Mouse (Mus musculus) brain, adult 2 months (tissue): ENCODE measurements at regions not wholly inside any gene's neighbourhood (a gene's known extent, or its start where the extent isn't known, plus 50 kb on each side); places are given as distances from the start of the nearest gene placed in this dataset.

Source experiments
- DNase-seq: peaks from one replicate; pipeline ENCODE4 v3.0.0; 2011; ENCODE audit warnings: low read depth, low spot score

DNA sequence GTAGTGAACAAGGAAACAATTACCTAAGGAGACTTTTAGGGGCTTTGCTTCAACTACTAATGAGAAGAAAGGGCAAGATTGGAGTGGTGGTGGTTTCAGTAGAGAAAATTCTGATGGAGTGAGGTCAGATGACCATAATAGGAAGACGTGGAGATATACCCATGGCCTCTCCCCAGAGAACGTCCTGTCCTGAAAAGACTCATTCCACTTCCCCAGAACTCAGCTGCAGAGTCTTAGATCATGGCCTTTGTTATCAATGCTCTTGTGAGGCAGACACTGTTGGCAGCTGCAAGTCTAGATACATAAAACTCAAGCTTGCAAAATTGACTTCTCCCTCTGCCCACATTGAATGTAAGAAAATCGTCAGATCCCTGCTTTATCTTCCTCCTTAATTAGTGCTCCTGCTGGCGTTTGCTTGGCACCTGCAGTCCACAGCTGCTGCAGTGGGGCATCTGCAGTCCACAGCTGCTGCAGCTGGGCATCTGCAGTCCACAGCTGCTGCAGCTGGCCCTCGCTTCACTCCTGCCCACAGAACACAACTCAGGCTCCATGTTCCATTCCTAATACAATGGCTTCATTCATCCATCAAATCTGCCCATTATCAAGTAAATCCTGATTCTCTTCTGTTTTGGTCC, 162.5 kb downstream of the Cxcl12 start:
- DNase-seq, result no peak

DNA sequence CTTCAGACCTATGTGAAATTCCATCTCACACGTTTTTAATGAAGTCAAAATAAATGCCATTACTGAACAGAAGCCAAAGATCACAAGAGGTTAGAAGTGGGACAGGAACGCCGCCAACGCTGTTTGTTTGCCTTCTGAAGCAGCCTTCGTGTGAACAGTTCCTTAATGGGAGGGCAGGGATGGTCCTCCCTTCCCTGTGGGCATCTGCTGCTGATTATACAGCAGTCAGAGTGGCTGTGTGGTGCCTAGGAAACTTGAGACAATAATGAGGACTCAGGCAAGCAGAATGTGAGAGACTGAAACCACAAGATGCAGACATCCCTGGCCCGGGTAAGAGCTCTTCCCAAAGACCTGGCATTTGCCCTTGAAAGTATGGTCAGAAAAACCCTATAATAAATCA, 164.3 kb downstream of the Cxcl12 start:
- DNase-seq, result no peak

DNA sequence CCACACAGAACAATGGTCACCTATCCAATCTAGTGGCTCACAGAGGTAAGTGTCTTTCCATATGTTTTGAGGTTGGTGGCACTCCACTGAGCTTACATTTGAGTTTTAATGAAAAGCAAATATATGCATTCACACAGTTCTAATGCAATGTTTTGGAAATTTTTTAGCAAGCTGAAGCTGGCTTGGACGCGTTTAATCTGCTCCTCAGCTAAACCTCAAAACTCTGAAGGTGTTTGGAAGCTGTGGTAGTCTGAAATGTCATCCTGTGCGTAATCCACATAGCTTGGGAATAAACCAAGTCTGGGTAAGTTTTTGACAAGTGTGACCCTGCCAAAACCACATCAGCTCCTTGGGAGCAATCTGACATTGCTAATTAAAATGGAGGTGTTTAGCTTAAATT, 173.8 kb downstream of the Cxcl12 start:
- DNase-seq, result peak; percentile 52

DNA sequence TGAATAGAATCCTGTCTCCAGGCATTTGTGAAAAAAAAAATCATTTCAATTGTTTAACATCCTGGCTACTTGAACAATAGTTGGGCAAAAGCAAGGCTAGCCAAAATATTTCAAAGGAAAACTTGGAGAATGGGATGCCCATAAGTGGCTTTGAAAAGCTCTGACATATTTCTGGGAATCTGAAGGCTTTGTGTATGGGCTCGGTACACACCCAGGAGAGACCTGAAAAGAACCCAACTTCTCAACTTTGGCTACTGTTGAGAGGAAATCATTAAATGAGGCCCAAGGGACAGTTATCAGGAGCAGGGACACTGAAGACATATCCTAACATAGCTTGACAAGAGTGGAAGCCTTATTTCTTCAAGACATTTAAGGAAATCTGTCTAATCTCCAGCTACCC, 179.0 kb downstream of the Cxcl12 start:
- DNase-seq, result no peak

DNA sequence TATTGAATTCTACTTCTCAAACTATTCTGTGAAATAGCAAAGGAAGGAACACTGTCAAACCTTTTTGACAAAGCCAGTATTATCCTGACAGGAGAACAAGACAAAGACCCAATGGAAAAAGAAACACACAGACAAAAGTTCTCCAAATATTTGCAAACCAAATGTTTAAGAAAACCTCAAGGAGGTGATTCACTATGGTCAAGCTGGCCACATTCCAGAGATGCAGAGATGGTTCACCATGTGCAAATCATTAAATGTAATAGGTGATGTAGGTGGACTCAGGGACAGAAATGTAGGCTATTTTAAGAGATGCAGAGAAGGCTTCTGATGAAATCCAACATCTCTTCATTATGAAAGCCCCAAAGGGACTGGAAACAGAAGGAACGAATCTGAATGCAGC, 183.5 kb downstream of the Cxcl12 start:
- DNase-seq, result no peak

DNA sequence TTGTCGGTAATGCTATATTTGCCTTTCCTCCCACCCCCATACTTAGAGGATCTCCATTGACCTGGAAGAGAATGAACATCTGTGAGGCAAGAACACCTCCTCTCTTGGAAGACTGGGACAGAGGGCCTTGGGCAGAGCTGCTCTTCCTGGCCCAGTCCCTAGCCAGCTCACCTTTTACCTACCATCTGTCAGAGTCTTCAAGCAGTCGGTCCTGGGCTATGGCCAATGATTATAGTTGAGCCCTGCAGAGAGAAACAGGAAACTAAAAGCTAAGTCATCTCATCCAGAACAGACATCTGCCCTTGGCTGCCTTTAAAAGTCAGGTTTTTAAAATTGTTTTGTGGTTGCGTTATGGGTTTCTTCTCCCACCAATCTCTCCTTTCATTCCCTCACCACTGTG, 184.8 kb downstream of the Cxcl12 start:
- peak; percentile 7 for DNase-seq

DNA sequence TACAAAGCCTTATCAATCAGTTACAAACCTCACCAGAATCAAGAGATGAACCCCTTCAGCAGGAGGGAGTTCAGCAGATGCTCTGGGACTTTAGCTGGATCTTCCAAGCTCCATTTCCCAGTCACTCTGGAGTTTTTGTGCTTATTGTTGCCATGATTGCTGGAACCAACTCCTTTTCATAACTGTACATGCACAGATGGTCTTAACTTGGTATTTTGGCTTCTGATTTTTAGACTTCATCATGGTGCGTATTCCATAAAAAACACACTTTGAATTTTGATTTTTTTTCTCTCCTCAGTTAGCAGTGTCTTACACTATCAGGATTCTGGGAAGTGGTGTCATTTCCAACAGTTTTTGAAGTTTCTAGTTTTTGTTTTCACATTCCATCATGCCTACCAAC, 187.8 kb downstream of the Cxcl12 start:
- peak; percentile 55 for DNase-seq

DNA sequence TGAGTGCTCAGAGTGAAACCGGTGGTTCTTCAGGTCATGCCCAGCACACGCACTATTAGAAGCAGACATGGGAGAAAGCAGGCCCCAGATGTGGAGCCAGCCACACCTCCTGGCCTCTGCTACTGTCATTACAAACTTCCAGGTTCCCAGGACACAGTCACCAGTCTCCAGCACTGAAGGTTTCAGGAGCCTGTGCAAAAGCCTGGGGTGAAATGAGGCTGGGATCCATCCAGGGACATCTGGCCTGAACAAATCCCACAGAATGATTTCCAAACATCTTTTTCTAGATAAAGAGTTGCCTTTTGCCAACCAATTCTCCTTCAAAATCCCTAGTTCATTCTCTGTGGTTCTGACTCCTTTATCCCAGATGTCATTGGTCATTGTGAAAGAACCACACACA, 191.1 kb downstream of the Cxcl12 start:
- no peak for DNase-seq

DNA sequence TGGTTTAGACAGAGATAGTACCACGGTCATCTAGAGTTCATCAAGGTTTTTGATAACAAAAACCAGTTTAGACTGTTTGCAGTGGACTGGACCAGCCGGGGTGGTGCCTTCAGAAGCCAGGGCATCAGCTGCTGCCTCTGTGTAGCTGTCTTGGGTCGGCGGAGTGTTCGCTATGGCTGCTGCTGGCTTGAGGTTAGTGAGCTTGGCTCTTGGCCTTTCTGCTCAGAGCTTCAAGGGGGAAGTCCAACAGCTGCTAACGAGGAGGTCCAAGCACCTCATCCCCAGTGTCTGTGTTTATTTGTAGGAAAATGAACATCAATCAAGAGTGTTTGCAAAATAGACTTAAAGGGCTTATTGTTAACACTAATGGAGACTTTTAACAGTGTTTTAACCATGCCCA, 198.2 kb downstream of the Cxcl12 start:
- DNase-seq, result no peak

DNA sequence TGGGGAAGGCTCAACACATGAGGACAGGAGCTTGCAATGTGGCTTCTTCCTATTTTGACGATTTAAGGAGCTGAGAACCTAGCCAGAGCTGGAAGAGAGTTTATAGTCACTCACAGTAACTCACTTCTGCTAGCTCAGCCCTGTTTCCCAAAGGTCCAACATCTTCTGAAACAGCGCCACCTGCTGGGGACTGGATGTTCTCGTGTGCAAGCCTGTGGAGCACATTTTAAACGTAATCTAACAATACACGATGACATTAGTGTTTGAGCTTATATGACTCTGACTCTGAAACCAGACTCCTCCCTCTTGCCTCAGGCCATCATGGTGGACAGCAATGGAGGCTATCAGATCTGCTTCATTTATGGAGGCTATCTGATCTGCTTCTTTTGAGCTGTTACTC, 207.7 kb downstream of the Cxcl12 start:
- no peak for DNase-seq

DNA sequence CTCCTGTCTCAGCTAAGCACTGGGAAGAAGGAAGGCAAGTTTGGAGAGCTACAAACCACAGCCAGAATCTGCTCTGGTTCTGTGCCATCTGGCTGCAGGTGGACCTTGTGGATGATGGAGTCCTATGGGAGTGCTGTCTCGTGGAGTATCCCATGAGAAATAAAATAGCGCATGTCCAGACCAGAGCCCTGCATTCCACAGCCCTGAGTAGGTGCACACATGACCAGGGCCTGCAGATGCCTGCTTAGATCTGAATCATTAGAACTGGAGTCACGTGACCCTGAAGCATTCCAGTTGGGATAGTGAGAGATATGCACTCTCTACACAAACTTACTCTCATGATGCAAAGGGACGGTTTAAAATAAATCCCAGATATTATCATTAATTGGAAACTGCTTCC, 211.6 kb downstream of the Cxcl12 start:
- no peak for DNase-seq

DNA sequence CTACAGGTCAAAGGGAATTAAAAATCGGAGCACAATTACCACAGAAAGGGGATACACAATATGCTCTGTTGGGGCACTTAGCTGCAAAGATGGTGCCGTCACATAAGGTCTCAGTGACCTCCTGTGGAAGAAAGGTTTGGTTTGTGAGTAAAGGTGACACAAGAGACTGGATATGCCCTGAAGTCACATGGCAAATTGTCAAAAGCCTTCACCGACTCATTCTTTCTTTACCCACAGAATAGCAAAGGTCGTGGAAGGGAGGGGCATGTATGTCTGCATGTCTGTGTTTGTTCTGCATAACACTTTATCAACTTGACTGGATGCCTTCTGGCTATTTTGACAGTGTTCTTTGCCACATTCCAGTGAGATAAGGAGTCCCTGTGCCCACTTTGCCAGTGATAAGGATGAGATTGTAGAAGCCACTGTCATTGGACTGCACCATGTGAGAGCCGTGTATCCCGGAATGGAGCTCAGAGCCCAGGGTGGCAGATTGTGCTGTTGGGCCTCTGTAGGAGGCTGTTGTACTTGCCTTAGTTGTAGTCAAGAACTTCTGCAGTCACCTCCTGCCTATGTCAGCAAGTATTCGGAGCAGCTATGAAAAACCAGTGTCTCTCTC, 222.0 kb downstream of the Cxcl12 start:
- DNase-seq, result no peak

DNA sequence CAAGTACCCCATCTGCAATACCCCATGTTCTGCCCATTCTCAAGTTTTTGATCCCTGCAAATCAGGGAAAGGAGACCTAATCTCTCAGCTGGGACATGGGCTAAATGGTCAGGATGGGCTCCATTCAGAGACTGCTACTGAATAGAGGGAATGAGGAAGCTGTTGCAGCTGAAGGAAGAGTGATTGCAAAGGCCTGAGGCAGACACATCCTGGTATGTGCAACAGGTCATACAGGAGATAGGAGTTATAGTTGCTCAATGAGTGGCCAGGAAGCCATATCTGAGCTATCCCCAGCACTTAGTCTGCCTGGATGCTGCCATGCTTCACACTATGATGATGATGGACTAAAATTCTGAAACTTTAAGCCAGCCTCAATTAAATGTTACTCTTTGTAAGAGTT, 225.1 kb downstream of the Cxcl12 start:
- DNase-seq, result no peak

DNA sequence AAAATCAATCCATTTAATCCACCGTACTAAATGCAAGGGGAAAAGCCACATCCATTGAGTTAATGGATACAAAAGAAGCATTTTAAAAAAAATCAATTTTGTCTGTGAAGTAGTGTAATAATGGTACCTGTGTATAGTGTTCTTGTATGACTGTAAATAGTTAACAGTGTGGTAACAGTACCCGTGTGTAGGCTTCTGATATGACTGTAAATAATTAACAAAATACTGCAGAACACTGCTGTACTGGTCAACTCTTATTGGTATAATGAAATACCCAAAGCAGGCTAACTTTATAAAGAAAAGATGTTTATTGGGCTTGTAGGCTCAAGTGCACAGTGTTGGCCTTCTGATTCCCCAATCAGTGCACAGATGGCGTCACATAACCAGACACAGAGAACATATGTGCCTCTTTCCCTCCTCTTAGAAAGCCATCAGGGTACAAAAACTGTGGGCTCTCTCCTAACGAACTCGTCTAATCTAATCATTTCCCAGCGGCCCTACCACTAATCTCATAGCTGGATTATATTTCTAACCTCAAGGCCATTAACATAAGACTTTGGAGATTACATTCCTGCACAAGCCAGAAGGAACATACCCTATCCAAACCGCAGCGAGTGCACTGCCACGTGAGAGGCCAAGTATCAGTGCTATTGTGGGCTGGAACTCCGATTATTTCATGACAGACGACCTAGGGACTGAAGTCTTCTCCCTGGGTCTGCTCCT, 237.4 kb downstream of the Cxcl12 start:
- no peak for DNase-seq

DNA sequence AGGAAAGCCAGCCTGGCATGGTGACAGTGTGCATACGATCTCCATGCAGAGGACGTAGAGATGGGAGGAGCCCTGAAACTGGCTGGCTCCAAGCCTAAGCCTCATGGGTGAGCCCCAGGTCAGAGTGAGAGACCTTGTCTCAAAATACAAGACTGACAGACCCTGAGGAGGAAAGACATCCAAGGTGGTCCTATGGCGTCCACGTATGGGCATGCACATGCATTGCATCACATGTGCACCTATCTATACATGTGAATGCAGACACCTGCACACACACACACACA, 237.9 kb downstream of the Cxcl12 start:
- DNase-seq, result no peak

DNA sequence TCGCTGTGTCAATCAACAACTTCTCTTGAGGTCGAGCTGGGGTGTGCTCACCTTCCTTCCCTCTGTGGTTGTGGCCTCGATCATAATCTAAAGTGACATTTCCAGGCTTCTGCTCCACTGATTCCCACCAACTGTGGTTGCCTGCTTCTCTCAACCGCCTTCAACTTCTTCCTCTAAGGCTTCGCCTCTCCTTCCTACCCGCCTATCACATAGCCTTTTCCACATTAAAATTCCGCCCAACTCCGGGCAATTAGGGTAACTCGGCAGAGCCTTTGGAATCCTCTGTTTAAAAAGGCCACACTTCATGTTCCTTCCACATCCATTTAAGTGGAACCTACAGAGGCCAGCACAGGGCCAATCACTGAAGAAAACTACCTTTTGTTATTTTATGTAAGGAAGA, 238.4 kb downstream of the Cxcl12 start:
- DNase-seq, result no peak

DNA sequence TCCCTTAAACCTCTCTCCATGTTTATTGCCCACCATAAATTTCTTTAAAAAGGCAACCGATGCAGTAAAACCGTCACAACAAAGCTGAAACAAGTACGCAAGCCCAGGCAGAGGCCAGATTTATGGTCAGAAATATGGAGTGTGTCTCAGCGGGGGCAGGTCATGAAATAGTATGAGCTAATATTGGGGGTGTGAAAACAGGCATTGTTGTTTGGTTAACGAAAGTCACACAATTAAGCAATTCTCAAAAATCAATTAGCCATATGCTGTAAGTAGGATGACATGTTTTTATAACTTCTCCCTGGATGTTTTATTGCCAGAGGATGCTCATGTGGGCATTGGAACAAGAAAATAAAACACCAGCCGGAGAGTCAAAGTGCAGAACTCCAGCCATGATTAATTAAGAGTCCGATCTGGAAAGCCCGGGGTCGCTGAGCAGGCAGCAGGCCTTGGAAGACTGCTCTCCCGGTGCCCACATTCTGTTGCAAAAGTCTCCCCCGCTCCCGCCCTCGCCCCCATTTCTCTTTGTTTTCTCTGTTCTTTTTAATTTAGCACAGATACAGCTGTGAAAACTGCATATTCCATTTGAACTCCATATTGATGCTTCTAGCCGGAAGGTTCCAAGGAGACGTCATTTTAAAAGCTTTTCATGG, 239.0 kb downstream of the Cxcl12 start:
- DNase-seq, result peak; percentile 20

DNA sequence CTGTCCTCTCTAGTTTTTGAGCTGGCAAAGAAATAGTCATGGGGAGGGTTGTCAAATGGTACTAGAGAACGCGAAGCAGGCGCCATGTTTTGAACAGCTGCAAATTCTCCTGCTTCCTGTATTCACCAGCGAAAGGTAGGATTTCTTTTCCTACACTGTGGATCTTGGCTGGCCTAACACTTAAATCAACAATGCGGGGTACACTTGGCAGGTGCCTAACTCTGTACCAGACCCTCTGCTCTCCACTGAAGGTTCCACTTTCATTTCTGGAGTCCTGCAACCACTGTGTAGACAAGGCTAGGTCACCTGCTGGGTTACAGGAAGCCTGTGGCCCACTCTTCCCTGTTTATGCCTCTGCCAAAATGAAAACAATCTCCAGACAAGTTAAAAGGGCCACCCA, 239.6 kb downstream of the Cxcl12 start:
- no peak for DNase-seq

DNA sequence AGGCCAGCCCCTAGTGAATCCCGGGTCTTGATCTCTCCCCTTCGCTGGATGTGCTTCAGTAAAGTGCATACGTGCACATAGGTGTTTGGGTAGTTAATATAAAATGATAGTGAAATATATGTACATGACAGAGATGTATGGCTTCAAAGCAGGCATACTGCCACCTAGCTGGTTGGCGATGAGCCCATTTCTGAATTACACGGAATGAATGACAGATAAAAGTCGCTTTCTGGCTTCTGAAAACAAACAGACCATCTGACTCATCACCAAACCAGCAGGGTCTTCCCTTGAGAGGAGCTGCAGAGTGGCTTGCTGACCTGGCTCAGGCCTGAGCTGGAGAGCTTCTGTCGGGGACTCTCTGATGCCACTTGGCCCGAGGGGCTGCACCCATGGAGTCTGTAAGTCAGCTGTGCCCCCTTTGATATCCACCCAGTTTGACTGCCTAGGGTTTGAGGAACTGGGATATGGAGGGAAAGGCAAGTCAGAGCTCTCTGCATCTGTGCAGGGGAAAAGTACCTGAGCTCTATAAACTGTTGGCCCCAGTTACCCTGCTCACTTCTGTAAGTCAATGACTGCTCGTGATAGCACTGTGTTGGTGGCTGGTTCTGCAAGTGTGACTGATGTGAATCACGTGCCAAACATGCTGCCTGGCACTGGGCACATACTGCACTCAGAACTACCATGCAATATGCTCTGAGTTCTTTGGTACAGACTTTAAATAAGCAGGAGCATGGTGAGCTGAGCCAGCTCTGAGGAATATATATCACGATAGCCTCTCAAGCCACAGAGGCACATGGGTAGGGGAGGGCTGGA, 240.8 kb downstream of the Cxcl12 start:
- peak; percentile 39 for DNase-seq

DNA sequence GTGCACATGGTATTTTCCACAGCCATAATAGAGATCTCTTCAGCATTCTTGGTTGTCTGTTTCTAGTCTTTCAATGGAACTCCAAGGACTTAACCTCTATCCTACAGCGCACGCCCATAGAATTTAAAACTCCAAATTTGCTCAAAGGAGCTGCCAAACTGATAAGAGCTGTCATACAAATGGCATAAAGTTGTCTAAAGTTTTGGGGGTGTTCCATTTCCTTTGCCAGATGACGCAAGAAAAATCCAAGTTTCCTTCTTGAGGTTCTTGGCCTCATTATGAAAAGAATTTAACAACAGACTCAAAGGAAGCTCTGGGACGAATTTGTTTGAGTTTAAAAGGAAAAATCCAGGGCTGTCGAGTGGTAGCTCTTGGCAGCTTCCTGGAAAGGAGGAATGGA, 246.6 kb downstream of the Cxcl12 start:
- no peak for DNase-seq

DNA sequence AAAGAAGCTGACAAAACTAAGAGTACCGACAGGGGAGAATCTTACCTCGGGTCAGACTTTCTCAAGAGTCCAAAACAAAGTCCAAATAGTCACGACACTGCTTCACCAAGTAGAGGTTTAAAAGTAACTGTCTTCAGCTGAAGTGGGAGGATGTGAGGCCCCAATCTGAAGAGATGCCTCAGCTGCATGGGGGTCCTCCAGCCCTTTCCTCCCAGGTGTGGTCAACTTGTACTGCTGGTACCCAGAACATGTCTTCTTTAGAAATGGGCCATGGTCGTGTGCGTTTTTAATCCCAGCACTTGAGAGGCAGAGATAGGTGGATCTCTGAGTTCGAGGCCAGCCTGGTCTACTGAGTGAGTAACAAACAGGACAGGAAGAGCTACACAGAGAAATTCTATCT, 247.6 kb downstream of the Cxcl12 start:
- DNase-seq, result no peak

DNA sequence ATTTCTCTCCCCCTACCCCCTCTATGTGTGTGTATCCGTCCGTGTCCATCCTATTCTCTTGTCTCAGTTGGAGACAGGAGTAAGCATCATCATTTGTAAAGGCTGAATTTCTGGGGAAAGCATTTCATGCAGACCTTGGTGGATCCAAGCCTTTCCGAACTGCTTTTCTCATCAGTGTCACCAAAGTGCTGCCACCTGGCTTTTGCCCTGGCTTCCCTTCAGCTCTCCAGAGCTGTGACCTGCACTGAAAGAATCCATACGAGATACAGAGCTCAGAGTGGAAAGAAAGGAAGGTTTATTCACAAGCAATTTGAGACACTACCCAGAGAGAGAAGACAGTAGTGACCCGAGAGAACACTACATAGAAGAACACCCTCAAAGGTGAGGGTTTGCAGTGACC, 248.1 kb downstream of the Cxcl12 start:
- DNase-seq, result no peak
